Mouse (Mus musculus): ENCODE measurements around the gene Dph1. TPM values are rescaled to one million over a fixed set of nuclear protein-coding genes. Genes with fewer than 3 reads are reported as not detected.

Gene Dph1
- polyA plus RNA-seq, 1 experiment from 2014 or later: 26.8 TPM

DNA sequence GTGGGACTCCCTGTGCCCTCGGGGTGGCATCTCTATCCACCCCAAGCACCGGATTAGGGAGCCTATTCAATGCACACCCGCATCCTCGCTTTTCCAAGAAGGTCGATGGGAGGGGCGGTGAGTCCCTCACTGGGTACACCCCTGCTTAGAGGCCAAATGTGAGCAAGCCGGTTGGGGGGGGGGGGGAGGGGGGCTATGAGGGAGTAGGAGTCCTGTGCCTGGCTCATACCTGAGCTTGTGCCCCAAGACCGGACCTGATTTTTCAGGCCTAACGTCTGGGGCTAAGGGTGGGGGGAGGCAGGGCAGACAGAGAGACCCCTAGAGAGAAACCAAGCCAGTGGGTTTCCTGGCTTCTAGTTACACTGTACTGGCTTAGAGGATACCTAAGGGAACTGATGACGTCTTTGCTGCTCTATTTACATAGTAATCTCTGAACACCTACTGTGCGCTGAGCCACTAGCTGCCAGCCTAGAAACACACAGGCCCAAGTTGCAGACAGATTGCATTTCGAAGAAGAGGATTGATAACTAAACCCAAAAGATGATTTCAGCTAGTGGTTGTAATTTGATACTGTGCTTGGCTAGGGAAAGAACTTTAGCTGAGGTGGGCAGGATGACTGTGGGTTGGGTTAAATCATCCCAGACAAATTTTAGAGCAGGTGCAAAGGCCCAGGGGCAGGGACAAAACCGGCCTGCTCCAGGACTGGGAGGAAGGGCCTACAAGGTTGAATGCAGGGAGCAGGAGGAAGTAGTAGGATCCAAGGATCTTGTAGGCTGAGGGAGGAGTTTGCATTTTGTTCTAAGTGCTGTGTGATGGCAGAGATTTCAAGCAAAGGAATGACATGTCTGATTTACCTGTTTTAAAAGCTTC lies 23.3 kb upstream of the Dph1 start:
- DNase-seq (ENCODE audit: low spot score): no peak
- peaks cover 76% of the 10 kb centered on the region for H3K4me1 ChIP-seq

GRCm38 (mm10) chr11:75213372-75214080 lies 22.5 kb upstream of the Dph1 start:
- H3K9me3 ChIP-seq: no peaks in the 10 kb centered on the region
- peak overlapping the region; percentile 90 for H3K27ac ChIP-seq
- peaks cover 10% of the 10 kb centered on the region; the same call in 1 of the 2 replicates for H3K27me3 ChIP-seq (ENCODE audit: insufficient read depth, poor library complexity, severe bottlenecking)
- H3K4me1 ChIP-seq: peaks cover 84% of the 10 kb centered on the region
- peak overlapping the region; percentile 54 for H3K4me3 ChIP-seq
- WGBS: 4% methylated on average over 35 of the region's 35 CpGs
- no peak for DNase-seq (ENCODE audit: low spot score)
- no peaks in the 10 kb centered on the region for H3K36me3 ChIP-seq

More for the DNA sequence above, 23.3 kb upstream of the Dph1 start:
- no peaks in the 10 kb centered on the region for H3K36me3 ChIP-seq
- H3K4me3 ChIP-seq: peak overlapping the region; percentile 54
- H3K27me3 ChIP-seq (ENCODE audit: insufficient read depth, poor library complexity, severe bottlenecking): peaks cover 10% of the 10 kb centered on the region; the same call in 1 of the 2 replicates
- peak overlapping the region; percentile 90 for H3K27ac ChIP-seq
- H3K9me3 ChIP-seq: no peaks in the 10 kb centered on the region
- 16% methylated on average over 13 of the region's 13 CpGs for WGBS

DNA sequence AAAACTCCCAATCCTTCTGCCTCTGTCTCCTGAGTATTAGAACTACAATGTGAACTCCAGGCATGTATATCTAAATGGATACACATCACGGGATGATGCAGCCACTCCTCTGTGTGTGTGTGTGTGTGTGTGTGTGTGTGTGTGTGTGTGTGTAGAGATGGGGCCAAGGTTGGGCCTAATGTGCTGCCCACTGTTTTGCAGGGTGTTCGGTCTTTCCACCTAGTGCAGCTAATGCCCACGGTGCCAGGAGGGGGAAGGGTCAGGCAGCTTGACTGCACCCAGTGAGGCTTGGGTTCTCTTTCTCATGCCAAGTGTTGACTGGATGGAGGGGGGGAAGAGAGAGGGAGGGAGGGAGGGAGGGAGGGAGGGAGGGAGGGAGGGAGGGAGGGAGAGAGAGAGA lies 21.8 kb upstream of the Dph1 start:
- Histone ChIP-seq H3K27ac (peak overlapping the region; percentile 90), H3K4me3 (peak overlapping the region; percentile 54), H3K4me1 (peaks cover 90% of the 10 kb centered on the region), H3K36me3 (no peaks in the 10 kb centered on the region), H3K27me3 (ENCODE audit: insufficient read depth, poor library complexity, severe bottlenecking) (peaks cover 10% of the 10 kb centered on the region; the same call in 1 of the 2 replicates), H3K9me3 (no peaks in the 10 kb centered on the region)
- DNase-seq (ENCODE audit: low spot score): no peak
- WGBS: 44% methylated on average over 3 of the region's 3 CpGs

DNA sequence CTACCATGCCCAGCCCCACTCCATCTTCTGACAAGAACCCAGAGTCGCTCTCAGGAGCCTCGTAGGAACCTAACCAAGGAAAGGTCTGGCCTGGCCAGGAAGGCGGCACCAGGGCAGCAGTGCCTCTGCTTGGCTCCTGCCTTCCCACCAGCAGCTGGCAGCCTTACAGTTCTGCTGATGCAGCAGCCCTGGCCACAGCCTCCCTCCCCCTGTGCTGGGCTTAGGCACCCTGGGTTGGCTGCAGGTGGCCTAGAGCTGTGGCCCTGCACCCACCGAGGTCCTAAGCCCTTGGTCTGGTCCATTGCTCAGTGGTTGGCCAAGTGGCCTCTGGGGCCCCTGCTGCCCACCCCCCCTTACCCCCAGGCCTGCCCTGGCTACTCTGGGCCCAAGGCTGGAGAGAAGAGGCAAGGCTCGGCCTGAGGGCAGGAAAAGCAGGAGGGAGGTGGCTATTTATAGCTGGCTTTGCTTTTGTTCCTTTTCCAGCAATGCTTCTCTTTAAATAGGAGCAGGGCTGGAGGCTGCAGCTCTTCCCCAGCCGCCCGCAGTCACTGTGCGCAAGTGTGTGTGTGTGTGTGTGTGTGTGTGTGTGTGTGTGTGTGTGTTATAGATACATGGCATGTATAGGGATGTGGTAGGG lies 21.1 kb upstream of the Dph1 start:
- no peak for DNase-seq (ENCODE audit: low spot score)
- no peaks in the 10 kb centered on the region for H3K9me3 ChIP-seq
- H3K27me3 ChIP-seq (ENCODE audit: insufficient read depth, poor library complexity, severe bottlenecking): peaks cover 10% of the 10 kb centered on the region; the same call in 1 of the 2 replicates
- peak overlapping the region; percentile 54 for H3K4me3 ChIP-seq
- 38% methylated on average over 8 of the region's 8 CpGs for WGBS
- peak overlapping the region; percentile 90 for H3K27ac ChIP-seq
- H3K4me1 ChIP-seq: peaks cover 89% of the 10 kb centered on the region
- H3K36me3 ChIP-seq: no peaks in the 10 kb centered on the region

GRCm38 (mm10) chr11:75210755-75211154 lies 19.7 kb upstream of the Dph1 start:
- H3K27ac ChIP-seq: peak overlapping the region; percentile 90; the same call in 1 of the 2 replicates
- no peak for DNase-seq (ENCODE audit: low spot score)
- peaks cover 86% of the 10 kb centered on the region for H3K4me1 ChIP-seq
- no peaks in the 10 kb centered on the region for H3K9me3 ChIP-seq
- no peak overlapping the region for H3K4me3 ChIP-seq
- H3K36me3 ChIP-seq: no peaks in the 10 kb centered on the region
- H3K27me3 ChIP-seq (ENCODE audit: insufficient read depth, poor library complexity, severe bottlenecking): peaks cover 10% of the 10 kb centered on the region; the same call in 1 of the 2 replicates
- 60% methylated on average over 6 of the region's 6 CpGs for WGBS

GRCm38 (mm10) chr11:75210093-75210492 lies 19.1 kb upstream of the Dph1 start:
- DNase-seq (ENCODE audit: low spot score): no peak
- Histone ChIP-seq H3K9me3 (no peaks in the 10 kb centered on the region), H3K4me3 (no peak overlapping the region), H3K4me1 (peaks cover 86% of the 10 kb centered on the region), H3K27me3 (ENCODE audit: insufficient read depth, poor library complexity, severe bottlenecking) (peaks cover 10% of the 10 kb centered on the region; the same call in 1 of the 2 replicates), H3K27ac (peak overlapping the region; percentile 67), H3K36me3 (no peaks in the 10 kb centered on the region)
- 58% methylated on average over 4 of the region's 4 CpGs for WGBS

DNA sequence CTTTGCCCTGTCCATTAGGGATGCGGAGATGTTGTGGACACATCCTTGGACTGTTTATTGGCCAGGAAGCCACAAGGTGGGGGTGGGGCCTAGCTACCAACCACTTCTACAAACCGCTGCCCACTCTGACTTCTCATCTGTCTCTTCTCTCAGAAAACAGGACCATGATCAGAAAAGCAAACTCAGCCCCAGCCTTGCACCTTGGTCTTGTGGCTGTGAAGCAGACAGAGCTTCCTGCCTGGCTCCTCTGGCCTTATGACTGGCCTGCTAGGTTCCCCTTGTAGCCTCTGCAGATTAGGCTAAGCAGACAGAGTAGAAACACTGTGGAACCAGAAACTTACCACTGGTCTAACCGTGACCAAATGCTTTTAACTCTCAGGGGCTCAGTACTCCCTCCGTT lies 18.3 kb upstream of the Dph1 start:
- H3K9me3 ChIP-seq: no peaks in the 10 kb centered on the region
- no peak for DNase-seq (ENCODE audit: low spot score)
- WGBS: 63% methylated on average over 4 of the region's 4 CpGs
- H3K4me3 ChIP-seq: no peak overlapping the region
- H3K4me1 ChIP-seq: peaks cover 86% of the 10 kb centered on the region
- no peaks in the 10 kb centered on the region for H3K36me3 ChIP-seq
- H3K27ac ChIP-seq: peak overlapping the region; percentile 67
- H3K27me3 ChIP-seq (ENCODE audit: insufficient read depth, poor library complexity, severe bottlenecking): peaks cover 9% of the 10 kb centered on the region; the same call in 1 of the 2 replicates

- peaks cover 86% of the 10 kb centered on the region for H3K4me1 ChIP-seq
- no peaks in the 10 kb centered on the region for H3K36me3 ChIP-seq
- DNase-seq (ENCODE audit: low spot score): no peak
- no peak overlapping the region for H3K27ac ChIP-seq
- no peak overlapping the region for H3K4me3 ChIP-seq
- 0 out of 2 replicates have a peak, but pooled peaks cover 2% of the 10 kb centered on the region for H3K27me3 ChIP-seq (ENCODE audit: insufficient read depth, poor library complexity, severe bottlenecking)
- WGBS: 77% methylated on average over 4 of the region's 4 CpGs
- H3K9me3 ChIP-seq: no peaks in the 10 kb centered on the region
Measured at GRCm38 (mm10) chr11:75206347-75206746, 15.3 kb upstream of the Dph1 start.

- Histone ChIP-seq H3K9me3 (no peaks in the 10 kb centered on the region), H3K36me3 (peaks cover 3% of the 10 kb centered on the region; the same call in 1 of the 2 replicates), H3K27ac (peak overlapping the region; percentile 75), H3K27me3 (ENCODE audit: insufficient read depth, poor library complexity, severe bottlenecking) (0 out of 2 replicates have a peak, but pooled peaks cover 2% of the 10 kb centered on the region), H3K4me1 (peaks cover 78% of the 10 kb centered on the region), H3K4me3 (no peak overlapping the region; the same call in 1 of the 2 replicates)
- no peak for DNase-seq (ENCODE audit: low spot score)
- 51% methylated on average over 9 of the region's 9 CpGs for whole genome bisulfite sequencing
Measured at GRCm38 (mm10) chr11:75204472-75204871, 13.4 kb upstream of the Dph1 start.

DNA sequence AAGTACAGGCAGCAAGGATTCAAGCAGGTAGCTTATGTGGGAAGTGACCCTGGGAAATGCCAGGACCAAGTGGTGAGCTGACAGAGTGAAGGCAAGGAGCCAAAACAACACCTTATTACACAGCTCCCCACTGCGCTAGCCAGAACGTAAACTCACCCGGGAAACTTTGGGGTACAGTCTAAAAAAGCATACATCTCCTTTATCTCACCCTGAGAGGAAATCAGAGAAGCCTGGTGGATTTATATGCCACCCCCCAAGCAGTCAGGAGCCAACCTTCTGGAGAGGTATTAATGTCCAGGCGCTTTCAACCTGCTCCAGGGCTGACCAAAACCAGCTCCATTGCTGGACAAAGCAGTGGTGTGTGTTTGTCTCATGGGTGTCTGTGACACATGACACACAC lies 12.9 kb upstream of the Dph1 start:
- no peak overlapping the region for H3K4me3 ChIP-seq
- peaks cover 3% of the 10 kb centered on the region; the same call in 1 of the 2 replicates for H3K36me3 ChIP-seq
- peaks cover 73% of the 10 kb centered on the region for H3K4me1 ChIP-seq
- WGBS: 86% methylated on average over 4 of the region's 4 CpGs
- no peak for DNase-seq (ENCODE audit: low spot score)
- H3K9me3 ChIP-seq: no peaks in the 10 kb centered on the region
- H3K27ac ChIP-seq: 0 out of 2 replicates have a peak overlapping the region, but pooled peaks have one; percentile 33
- H3K27me3 ChIP-seq (ENCODE audit: insufficient read depth, poor library complexity, severe bottlenecking): peaks cover 6% of the 10 kb centered on the region; the same call in 1 of the 2 replicates

DNA sequence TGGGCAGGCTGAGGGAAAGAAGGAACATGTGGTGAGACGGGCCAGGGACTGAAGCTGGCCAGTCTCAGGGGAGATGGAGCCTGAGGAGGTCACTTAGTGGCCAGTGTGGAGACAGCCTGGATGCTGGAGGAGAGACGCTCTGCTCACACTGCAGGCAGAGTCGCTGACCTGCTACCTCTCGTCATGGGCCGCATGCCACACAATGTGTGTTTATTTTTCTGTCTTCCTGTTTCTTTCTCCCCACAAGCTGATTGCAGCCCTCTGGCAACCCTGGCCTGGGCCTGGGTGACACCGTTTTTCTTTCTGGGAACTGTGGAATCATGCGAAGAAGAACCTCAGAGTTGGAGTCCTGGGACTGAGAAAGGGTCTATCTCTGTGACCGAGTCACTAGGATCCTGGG lies 10.7 kb upstream of the Dph1 start:
- Histone ChIP-seq H3K9me3 (no peaks in the 10 kb centered on the region), H3K4me3 (no peak overlapping the region), H3K4me1 (peaks cover 63% of the 10 kb centered on the region), H3K36me3 (peaks cover 3% of the 10 kb centered on the region; the same call in 1 of the 2 replicates), H3K27me3 (ENCODE audit: insufficient read depth, poor library complexity, severe bottlenecking) (peaks cover 26% of the 10 kb centered on the region; the same call in 1 of the 2 replicates), H3K27ac (no peak overlapping the region)
- DNase-seq (ENCODE audit: low spot score): no peak
- 47% methylated on average over 8 of the region's 8 CpGs for WGBS

- no peak overlapping the region for H3K4me3 ChIP-seq
- no peak overlapping the region for H3K27ac ChIP-seq
- H3K4me1 ChIP-seq: peaks cover 63% of the 10 kb centered on the region
- 91% methylated on average over 12 of the region's 12 CpGs for WGBS
- no peaks in the 10 kb centered on the region for H3K9me3 ChIP-seq
- peaks cover 3% of the 10 kb centered on the region; the same call in 1 of the 2 replicates for H3K36me3 ChIP-seq
- DNase-seq (ENCODE audit: low spot score): no peak
- H3K27me3 ChIP-seq (ENCODE audit: insufficient read depth, poor library complexity, severe bottlenecking): peaks cover 34% of the 10 kb centered on the region
Measured at GRCm38 (mm10) chr11:75200935-75201334, 9.9 kb upstream of the Dph1 start.
